Comparison of ENCODE assay signal across 8 mouse cellular contexts in the genomic region with DNA sequence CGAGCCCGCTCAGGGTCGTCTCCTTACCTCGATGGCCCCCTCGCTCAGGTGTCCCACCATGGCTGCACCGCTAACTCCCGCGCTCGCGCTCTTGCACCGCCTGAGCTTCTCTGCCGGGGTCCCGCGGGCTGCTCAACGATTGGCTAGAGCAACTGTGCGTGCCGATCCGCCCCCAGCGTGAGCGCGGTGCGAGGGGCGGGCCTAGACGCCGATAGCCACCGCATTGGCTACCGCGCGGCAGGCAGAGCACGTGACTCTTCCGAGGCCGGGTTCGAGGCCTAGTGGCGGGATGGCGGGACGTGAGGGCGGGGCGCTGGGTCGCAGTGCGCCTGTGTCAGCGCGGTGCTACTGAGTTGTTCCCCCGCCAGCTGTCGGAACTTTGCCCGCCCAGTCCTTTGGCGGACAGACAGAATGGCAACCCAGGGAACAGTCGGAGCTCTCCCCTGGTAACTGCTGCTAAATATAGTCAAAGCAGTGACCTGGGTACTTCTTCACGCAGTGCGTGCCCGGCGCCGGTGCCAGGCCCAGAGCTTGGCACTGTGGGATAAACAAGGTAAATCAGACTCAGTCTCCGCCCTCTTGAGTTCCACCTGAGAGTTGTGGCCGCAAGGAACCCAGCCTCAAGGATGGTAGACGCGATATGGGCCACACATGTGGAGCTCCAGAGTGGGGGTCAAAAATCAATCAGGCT. TPM values are rescaled to one million over a fixed set of nuclear protein-coding genes. Genes with fewer than 3 reads are reported as not detected.
A peak's percentile ranks its signal among the peaks of the same experiment; 100 is the strongest.
DNase-seq lines count a peak whose midpoint lies in the region; ATAC-seq and TF ChIP-seq lines count a peak whose summit lies in the region.

A gene (minus strand): TSS at position 126 of the 691 bp plus-strand sequence.
A gene (plus strand): TSS at position 235 of the 691 bp plus-strand sequence.

- H3K27me3 ChIP-seq in heart, embryonic 12.5 days (replicated peaks), result no peaks in the 10 kb centered on the region
- H3K27me3 ChIP-seq in kidney, postnatal 0 days (ENCODE audit: insufficient read depth, low read length), result no peaks in the 10 kb centered on the region
- H3K27me3 ChIP-seq in liver, embryonic 11.5 days (replicated peaks; ENCODE audit: control insufficient read depth, insufficient read depth, low read length), result no peaks in the 10 kb centered on the region
- H3K27me3 ChIP-seq in stomach, embryonic 14.5 days (ENCODE audit: control insufficient read depth, insufficient read depth, low read length), result no peaks in the 10 kb centered on the region

- peaks cover 5% of the 10 kb centered on the region; the same call in 1 of the 2 replicates for H3K36me3 ChIP-seq in heart, embryonic 12.5 days
- no peaks in the 10 kb centered on the region for H3K36me3 ChIP-seq in kidney, postnatal 0 days (ENCODE audit: insufficient read depth, low read length)
- no peaks in the 10 kb centered on the region; the same call in 1 of the 2 replicates for H3K36me3 ChIP-seq in liver, embryonic 11.5 days (ENCODE audit: control insufficient read depth, insufficient read depth, low read length)
- H3K36me3 ChIP-seq in stomach, embryonic 14.5 days (ENCODE audit: control insufficient read depth, insufficient read depth, low read length), result no peaks in the 10 kb centered on the region

- peak; percentile 99 for ATAC-seq in erythroid progenitor cell, adult 5-6 weeks (replicated peaks; ENCODE audit: low FRiP score, poor library complexity, severe bottlenecking)
- peak; percentile 100 for ATAC-seq in heart, embryonic 12.5 days (ENCODE audit: insufficient number of reproducible peaks, low FRiP score)
- ATAC-seq in kidney, postnatal 0 days (replicated peaks; ENCODE audit: low FRiP score, low read depth), result peak; percentile 99
- peak; percentile 99 for ATAC-seq in liver, embryonic 11.5 days (replicated peaks; ENCODE audit: low FRiP score)
- peak; percentile 99 for ATAC-seq in stomach, embryonic 14.5 days (ENCODE audit: insufficient number of reproducible peaks, insufficient read depth, low FRiP score, low read depth)

- peak within 1 kb of the TSS; percentile 80 for H3K27ac ChIP-seq in heart, embryonic 12.5 days (ENCODE audit: poor library complexity, severe bottlenecking)
- H3K27ac ChIP-seq in kidney, postnatal 0 days, result peak within 1 kb of the TSS; percentile 61
- peak within 1 kb of the TSS; percentile 72 for H3K27ac ChIP-seq in liver, embryonic 11.5 days (ENCODE audit: low read depth, low read length)
- H3K27ac ChIP-seq in stomach, embryonic 14.5 days (ENCODE audit: low read length), result peak within 1 kb of the TSS; percentile 66; the same call in 1 of the 2 replicates

- H3K9ac ChIP-seq in heart, embryonic 12.5 days, result peak within 1 kb of the TSS; percentile 83
- H3K9ac ChIP-seq in kidney, postnatal 0 days (ENCODE audit: low read depth, low read length), result peak within 1 kb of the TSS; percentile 85
- peak within 1 kb of the TSS; percentile 93 for H3K9ac ChIP-seq in liver, embryonic 11.5 days (ENCODE audit: low read depth, low read length)
- peak within 1 kb of the TSS; percentile 80 for H3K9ac ChIP-seq in stomach, embryonic 14.5 days (replicated peaks; ENCODE audit: low read depth, low read length)

- H3K4me3 ChIP-seq in heart, embryonic 12.5 days, result peak within 1 kb of the TSS; percentile 86
- H3K4me3 ChIP-seq in kidney, postnatal 0 days (replicated peaks; ENCODE audit: low read depth, low read length), result peak within 1 kb of the TSS; percentile 81
- peak within 1 kb of the TSS; percentile 77 for H3K4me3 ChIP-seq in liver, embryonic 11.5 days (ENCODE audit: low read depth, low read length)
- H3K4me3 ChIP-seq in stomach, embryonic 14.5 days (ENCODE audit: low read depth, low read length), result peak within 1 kb of the TSS; percentile 86

- peak; percentile 96 for DNase-seq in CD4-positive helper T cell, adult 2 months (ENCODE audit: low read depth, low spot score)
- DNase-seq in brain, embryonic 18.5 days (ENCODE audit: low read depth, low spot score), result peak; percentile 85
- peak; percentile 98 for DNase-seq in kidney, postnatal 0 days (ENCODE audit: low spot score)
- DNase-seq in liver, embryonic 11.5 days (ENCODE audit: low spot score), result peak; percentile 94
- DNase-seq in naive thymus-derived CD4-positive, alpha-beta T cell, adult 2 months (ENCODE audit: low read depth), result peak; percentile 94

- no peaks in the 10 kb centered on the region for H3K9me3 ChIP-seq in heart, embryonic 12.5 days (replicated peaks)
- H3K9me3 ChIP-seq in kidney, postnatal 0 days (replicated peaks; ENCODE audit: low read length), result no peaks in the 10 kb centered on the region
- no peaks in the 10 kb centered on the region for H3K9me3 ChIP-seq in liver, embryonic 11.5 days (ENCODE audit: control insufficient read depth, low read length)
- H3K9me3 ChIP-seq in stomach, embryonic 14.5 days (ENCODE audit: control insufficient read depth, low read depth, low read length), result no peaks in the 10 kb centered on the region

- H3K4me2 ChIP-seq in heart, embryonic 12.5 days, result peak within 1 kb of the TSS; percentile 84
- peak within 1 kb of the TSS; percentile 75 for H3K4me2 ChIP-seq in kidney, postnatal 0 days (ENCODE audit: low read length)
- H3K4me2 ChIP-seq in liver, embryonic 11.5 days, result peak within 1 kb of the TSS; percentile 91
- H3K4me2 ChIP-seq in stomach, embryonic 14.5 days (replicated peaks; ENCODE audit: low read depth, low read length), result peak within 1 kb of the TSS; percentile 83

- H3K4me1 ChIP-seq in heart, embryonic 12.5 days (replicated peaks), result peaks cover 31% of the 10 kb centered on the region
- no peaks in the 10 kb centered on the region for H3K4me1 ChIP-seq in kidney, postnatal 0 days (replicated peaks; ENCODE audit: insufficient read depth, low read length)
- H3K4me1 ChIP-seq in liver, embryonic 11.5 days (replicated peaks; ENCODE audit: control insufficient read depth, insufficient read depth, low read length), result peaks cover 32% of the 10 kb centered on the region
- H3K4me1 ChIP-seq in stomach, embryonic 14.5 days (ENCODE audit: control insufficient read depth, insufficient read depth, low read length), result peaks cover 15% of the 10 kb centered on the region; the same call in 1 of the 2 replicates

- under 1% methylated on average over 56 of the region's 56 CpGs for WGBS in heart, embryonic 12.5 days
- 1% methylated on average over 56 of the region's 56 CpGs for WGBS in kidney, postnatal 0 days
- WGBS in liver, embryonic 11.5 days, result under 1% methylated on average over 56 of the region's 56 CpGs
- WGBS in stomach, embryonic 14.5 days, result under 1% methylated on average over 56 of the region's 56 CpGs

- no peak for TF ChIP-seq CTCF in kidney, postnatal 0 days (IDR thresholded peaks at IDR 0.05; ENCODE audit: low read depth)

RNA-seq across cellular contexts. Expression of the first gene that starts in this region (rescaled TPM):
- total RNA-seq in erythroid progenitor cell, adult 5-6 weeks (2015; ENCODE audit: low replicate concordance), result 76.7 and 95.5 TPM in 2 replicates
- total RNA-seq in erythroid progenitor cell, adult 5-6 weeks (2017; ENCODE audit: low replicate concordance), result 100 and 110 TPM in 2 replicates
- polyA plus RNA-seq in heart, embryonic 12.5 days (2016; fragmentation: Nextera tagmentation; extraction: Ambion mirVana), result 120 and 122 TPM in 2 replicates
- 70.7 and 85.2 TPM in 2 replicates for polyA plus RNA-seq in kidney, postnatal 0 days (2015; fragmentation: Nextera tagmentation; extraction: Ambion mirVana)
- 149 and 154 TPM in 2 replicates for polyA plus RNA-seq in liver, embryonic 11.5 days (2014; fragmentation: Nextera tagmentation; extraction: Ambion mirVana)
- polyA plus RNA-seq in stomach, embryonic 14.5 days (2014; fragmentation: Nextera tagmentation; extraction: Ambion mirVana), result 111 and 121 TPM in 2 replicates

RNA-seq across cellular contexts. Expression of the second gene that starts in this region (rescaled TPM):
- 6.1 and 8.4 TPM in 2 replicates for total RNA-seq in erythroid progenitor cell, adult 5-6 weeks (2015; ENCODE audit: low replicate concordance)
- 1.1 and 5.3 TPM in 2 replicates for total RNA-seq in erythroid progenitor cell, adult 5-6 weeks (2017; ENCODE audit: low replicate concordance)
- polyA plus RNA-seq in heart, embryonic 12.5 days (2016; fragmentation: Nextera tagmentation; extraction: Ambion mirVana), result 12.8 and 14.6 TPM in 2 replicates
- polyA plus RNA-seq in kidney, postnatal 0 days (2015; fragmentation: Nextera tagmentation; extraction: Ambion mirVana), result 9.0 and 9.8 TPM in 2 replicates
- polyA plus RNA-seq in liver, embryonic 11.5 days (2014; fragmentation: Nextera tagmentation; extraction: Ambion mirVana), result 10.4 and 10.9 TPM in 2 replicates
- 12.6 and 14.2 TPM in 2 replicates for polyA plus RNA-seq in stomach, embryonic 14.5 days (2014; fragmentation: Nextera tagmentation; extraction: Ambion mirVana)

Comparison
In these comparisons a context has a peak if more than half of its experiments do, and no peak if none do; other contexts are left out.
1. Peak in every context shown above with its lines: DNase-seq, ATAC-seq, H3K4me3 ChIP-seq and H3K27ac ChIP-seq.